Mouse (Mus musculus) C2C12 (cell line): Measurements from ENCODE around the gene Radil.

Experiments
- CEBPB ChIP-seq: IDR thresholded peaks from one replicate; pipeline ENCODE4 v1.6.1; 2011; ENCODE audit warnings: low read depth, mild to moderate bottlenecking, control low read depth, moderate library complexity
- CTCF ChIP-seq: IDR thresholded peaks from one replicate; pipeline ENCODE4 v1.5.1; 2011; ENCODE audit not compliant: control insufficient read depth, insufficient read depth, insufficient read length
- FOSL1 ChIP-seq: IDR thresholded peaks from one replicate; pipeline ENCODE4 v1.8.0; 2011; ENCODE audit warnings: mild to moderate bottlenecking, low read length; ENCODE audit not compliant: poor library complexity, insufficient read depth, severe bottlenecking
- MAX ChIP-seq: IDR thresholded peaks from one replicate; pipeline ENCODE4 v1.6.1; 2011; ENCODE audit warnings: mild to moderate bottlenecking, control low read depth
- MYOD1 ChIP-seq: IDR thresholded peaks from one replicate; pipeline ENCODE4 v1.6.1; 2011; ENCODE audit warnings: low read depth; ENCODE audit not compliant: control insufficient read depth, insufficient read length
- MYOG ChIP-seq: IDR thresholded peaks from one replicate; pipeline ENCODE4 v1.6.1; 2011; ENCODE audit not compliant: control insufficient read depth, insufficient read length; ENCODE audit errors: extremely low read depth
- USF1 ChIP-seq: IDR thresholded peaks from one replicate; pipeline ENCODE4 v1.6.1; 2011; ENCODE audit warnings: low read depth, mild to moderate bottlenecking, control low read depth, moderate library complexity

DNA sequence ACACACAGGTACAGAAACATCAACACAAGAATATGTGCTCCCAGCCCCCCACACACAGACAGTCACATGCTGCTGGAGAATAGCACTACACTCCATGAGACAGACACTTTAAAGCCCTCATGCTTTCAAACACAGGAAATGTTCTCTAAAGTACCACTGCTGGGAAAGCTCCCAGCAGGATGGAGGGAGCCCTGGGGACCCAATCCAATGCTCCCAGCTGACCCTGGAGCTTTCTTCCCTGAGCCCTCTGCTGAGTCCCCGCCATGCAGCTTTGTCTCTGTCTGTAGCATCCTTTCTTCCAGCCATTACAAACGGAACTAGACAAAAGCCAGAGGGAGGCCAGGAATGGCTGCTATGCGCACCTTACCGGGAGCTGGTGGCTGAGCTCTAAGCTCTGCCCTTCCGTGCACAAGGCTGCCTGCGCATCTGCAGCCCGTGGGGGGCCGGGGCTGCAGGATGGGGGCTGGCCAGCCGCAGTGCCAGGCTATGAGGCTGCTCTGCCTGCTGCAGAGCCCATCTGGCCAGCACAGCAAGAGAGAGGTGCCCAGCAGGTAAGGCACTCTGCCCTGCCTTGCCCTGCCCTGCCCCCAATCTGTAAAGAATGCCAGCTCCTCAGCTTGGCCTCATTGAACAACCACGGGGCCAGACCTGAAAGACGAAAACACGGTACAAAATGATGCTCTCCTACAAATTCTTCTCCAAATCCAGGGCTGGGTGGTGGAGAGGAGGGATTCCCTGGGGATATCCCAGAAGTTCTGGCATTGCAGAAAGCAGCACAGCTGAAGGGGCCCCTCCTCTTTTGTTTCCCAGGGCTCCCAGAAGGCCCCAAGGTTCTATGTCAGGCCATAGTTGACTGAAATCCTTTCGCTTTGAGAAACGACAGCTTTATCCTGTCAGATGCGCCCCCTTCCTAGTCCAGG is 41.5 kb downstream of the Radil start:
- TF ChIP-seq CTCF (no peak), MAX (no peak), USF1 (no peak), CEBPB (no peak), FOSL1 (no peak), MYOG (no peak), MYOD1 (no peak)
